Mouse (Mus musculus) lung, postnatal 36 days (tissue): Measurements from ENCODE around the gene Exo5.

Source experiments
- DNase-seq: peaks from one replicate; pipeline ENCODE4 v3.0.0; 2022; ENCODE audit warnings: mixed read lengths

Gene Exo5

GRCm38 (mm10) chr4:120924554-120925299 is at the start of gene Exo5:
TSS of gene Exo5 (minus strand) at chr4:120925017.
- DNase-seq: peak; percentile 93

GRCm38 (mm10) chr4:120971842-120972241 is 47.0 kb upstream of the Exo5 start:
- no peak for DNase-seq

- peak; percentile 51 for DNase-seq
Observed at GRCm38 (mm10) chr4:120969382-120970146, 44.7 kb upstream of the Exo5 start.

- no peak for DNase-seq
Observed at GRCm38 (mm10) chr4:120968486-120968885, 43.7 kb upstream of the Exo5 start.

GRCm38 (mm10) chr4:120955586-120955985 is 30.8 kb upstream of the Exo5 start:
- DNase-seq: peak; percentile 16

GRCm38 (mm10) chr4:120953667-120954066 is 28.9 kb upstream of the Exo5 start:
- DNase-seq: no peak

GRCm38 (mm10) chr4:120953038-120953437 is 28.2 kb upstream of the Exo5 start:
- DNase-seq: no peak

- DNase-seq: peak; percentile 35
Observed at GRCm38 (mm10) chr4:120952163-120952562, 27.3 kb upstream of the Exo5 start.

GRCm38 (mm10) chr4:120951428-120951973 is 26.7 kb upstream of the Exo5 start, which contains the start of gene Zfp69:
TSS of gene Zfp69 (minus strand) at chr4:120951699.
- DNase-seq: peak; percentile 93

GRCm38 (mm10) chr4:120950763-120951427 is 26.1 kb upstream of the Exo5 start:
- DNase-seq: no peak

GRCm38 (mm10) chr4:120948938-120949337 is 24.1 kb upstream of the Exo5 start:
- peak; percentile 68 for DNase-seq

- no peak for DNase-seq
Observed at GRCm38 (mm10) chr4:120935006-120935405, 10.2 kb upstream of the Exo5 start.

- no peak for DNase-seq
Observed at GRCm38 (mm10) chr4:120930736-120931135, 5.9 kb upstream of the Exo5 start.

- peak; percentile 34 for DNase-seq
Observed at GRCm38 (mm10) chr4:120928686-120929085, 3.9 kb upstream of the Exo5 start.

GRCm38 (mm10) chr4:120925386-120925785 is 569 bp upstream of the Exo5 start:
- DNase-seq: peak; percentile 75

GRCm38 (mm10) chr4:120921461-120921860 is 3.4 kb downstream of the Exo5 start:
- no peak for DNase-seq

- DNase-seq: peak; percentile 13
Observed at GRCm38 (mm10) chr4:120914501-120914900, 10.3 kb downstream of the Exo5 start.

- no peak for DNase-seq
Observed at GRCm38 (mm10) chr4:120913861-120914260, 11.0 kb downstream of the Exo5 start.

- DNase-seq: no peak
Observed at GRCm38 (mm10) chr4:120913443-120913842, 11.4 kb downstream of the Exo5 start.

GRCm38 (mm10) chr4:120912866-120913265 is 12.0 kb downstream of the Exo5 start:
- DNase-seq: no peak

GRCm38 (mm10) chr4:120911086-120911485 is 13.7 kb downstream of the Exo5 start:
- no peak for DNase-seq

GRCm38 (mm10) chr4:120909558-120910150 is 15.2 kb downstream of the Exo5 start:
- peak; percentile 70 for DNase-seq

- no peak for DNase-seq
Observed at GRCm38 (mm10) chr4:120905644-120906043, 19.2 kb downstream of the Exo5 start.
